Mouse (Mus musculus) T-helper 1 cell (primary cell): ENCODE measurements around the gene Olfr263.
"Not testable (repeated sequence)": the region's sequence is repeated elsewhere in the genome, so short reads cannot be mapped to it uniquely, and the experiment has no call there.

Experiments used
- in situ Hi-C: fragments of 300-600 bp; cut with MboI, MseI; formaldehyde crosslinking; loops from one replicate; pipeline ENCODE4 v1.15.1; 2025; ENCODE audit warnings: high pct_unique_total_duplicates

Gene Olfr263

GRCm38 (mm10) chr13:21129339-21129738 lies at the start of gene Olfr263:
TSS of gene Olfr263 (plus strand) at chr13:21129639.
- in situ Hi-C loops = not testable (repeated sequence)

- in situ Hi-C loops = no loop called here
These were observed 46.8 kb upstream of the Olfr263 start for GRCm38 (mm10) chr13:21082686-21083085.

GRCm38 (mm10) chr13:21109759-21110158 lies 19.7 kb upstream of the Olfr263 start:
- in situ Hi-C loops = loop anchor here (25.0 kb wide), 1 partner anchor 1347 kb away; no protein-coding TSS in a partner anchor

- in situ Hi-C loops = loop anchor here (25.0 kb wide), 1 partner anchor 1348 kb away; no protein-coding TSS in a partner anchor
These were observed 19.0 kb upstream of the Olfr263 start for GRCm38 (mm10) chr13:21110441-21110840.

GRCm38 (mm10) chr13:21111183-21111582 lies 18.3 kb upstream of the Olfr263 start, which contains the start of gene Olfr1369-ps1:
TSS of gene Olfr1369-ps1 (plus strand) at chr13:21111483.
- in situ Hi-C loops = loop anchor here (25.0 kb wide), 1 partner anchor 1349 kb away; no protein-coding TSS in a partner anchor

- in situ Hi-C loops = loop anchor here (25.0 kb wide), 1 partner anchor 1352 kb away; no protein-coding TSS in a partner anchor
These were observed 15.3 kb upstream of the Olfr263 start for GRCm38 (mm10) chr13:21114121-21114520.

GRCm38 (mm10) chr13:21142421-21142820 lies 13.0 kb downstream of the Olfr263 start:
- in situ Hi-C loops = no loop called here

- in situ Hi-C loops = no loop called here
These were observed 16.3 kb downstream of the Olfr263 start, which contains the start of gene Olfr1368 for GRCm38 (mm10) chr13:21145767-21146166. TSS of gene Olfr1368 (minus strand) at chr13:21145867.

- in situ Hi-C loops = loop anchor here (5.0 kb wide), 1 partner anchor 854 kb away; no protein-coding TSS in a partner anchor
These were observed 26.4 kb downstream of the Olfr263 start for GRCm38 (mm10) chr13:21155888-21156287.

- in situ Hi-C loops = loop anchor here (5.0 kb wide), 1 partner anchor 856 kb away; no protein-coding TSS in a partner anchor
These were observed 28.6 kb downstream of the Olfr263 start for GRCm38 (mm10) chr13:21158071-21158470.

- in situ Hi-C loops = loop anchor here (5.0 kb wide), 1 partner anchor 857 kb away; no protein-coding TSS in a partner anchor
These were observed 29.5 kb downstream of the Olfr263 start for GRCm38 (mm10) chr13:21158785-21159474.

- in situ Hi-C loops = loop anchor here (5.0 kb wide), 1 partner anchor 857 kb away; no protein-coding TSS in a partner anchor
These were observed 30.0 kb downstream of the Olfr263 start for GRCm38 (mm10) chr13:21159475-21159819.

GRCm38 (mm10) chr13:21160041-21160511 lies 30.6 kb downstream of the Olfr263 start:
- in situ Hi-C loops = no loop called here

GRCm38 (mm10) chr13:21160657-21161590 lies 31.5 kb downstream of the Olfr263 start:
- in situ Hi-C loops = no loop called here

- in situ Hi-C loops = no loop called here
These were observed 32.2 kb downstream of the Olfr263 start for GRCm38 (mm10) chr13:21161591-21161990.

GRCm38 (mm10) chr13:21162591-21162990 lies 33.2 kb downstream of the Olfr263 start:
- in situ Hi-C loops = no loop called here

GRCm38 (mm10) chr13:21166936-21167909 lies 37.8 kb downstream of the Olfr263 start:
- in situ Hi-C loops = no loop called here

GRCm38 (mm10) chr13:21167910-21168300 lies 38.5 kb downstream of the Olfr263 start:
- in situ Hi-C loops = no loop called here

GRCm38 (mm10) chr13:21168371-21169011 lies 39.1 kb downstream of the Olfr263 start:
- in situ Hi-C loops = no loop called here

GRCm38 (mm10) chr13:21169121-21169656 lies 39.8 kb downstream of the Olfr263 start:
- in situ Hi-C loops = no loop called here
